Mouse (Mus musculus): Measurements from ENCODE around the gene Gm6408. TPM values are rescaled to one million over a fixed set of nuclear protein-coding genes. Genes with fewer than 3 reads are reported as not detected.

Gene Gm6408
- polyA plus RNA-seq, 1 experiment from 2014 or later: not detected

DNA sequence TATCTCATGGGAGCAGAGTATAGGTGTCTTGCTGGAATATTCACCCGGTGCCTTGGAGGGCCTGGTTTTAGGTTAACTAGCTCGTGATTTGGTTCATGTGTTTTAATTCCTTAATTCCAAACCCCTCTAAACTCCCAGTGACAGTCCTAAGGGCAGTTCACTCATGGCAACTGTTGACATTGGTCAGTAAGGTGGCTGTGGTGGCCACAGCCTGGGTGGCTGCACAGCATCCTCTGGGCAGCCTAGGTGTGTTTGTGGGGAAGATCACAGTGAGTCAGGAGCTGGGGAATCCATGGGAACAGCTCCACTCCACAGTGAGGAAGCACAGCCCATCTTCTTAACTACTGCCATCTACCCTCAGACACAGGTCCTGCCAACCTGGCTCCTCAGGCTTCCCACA lies 35.1 kb upstream of the Gm6408 start:
- H3K27ac ChIP-seq (ENCODE audit: low read length): no peak overlapping the region
- H3K4me1 ChIP-seq (ENCODE audit: insufficient read depth, low read depth, low read length): no peaks in the 10 kb centered on the region
- H3K9ac ChIP-seq (replicated peaks; ENCODE audit: low read depth): no peak overlapping the region
- WGBS: 80% methylated on average over 2 of the region's 2 CpGs
- no peaks in the 10 kb centered on the region for H3K27me3 ChIP-seq (replicated peaks; ENCODE audit: insufficient read depth, low read length)
- DNase-seq (ENCODE audit: low spot score) (no peak), ATAC-seq (no peak)
- H3K4me2 ChIP-seq (replicated peaks; ENCODE audit: low read depth, low read length): no peak overlapping the region
- TF ChIP-seq EP300 (IDR thresholded peaks at IDR 0.05): no peak
- TF ChIP-seq CTCF (IDR thresholded peaks at IDR 0.05): no peak
- no peak overlapping the region for H3K4me3 ChIP-seq (ENCODE audit: low read depth, low read length)
- no peaks in the 10 kb centered on the region for H3K36me3 ChIP-seq (ENCODE audit: insufficient read depth, low read length)
- H3K9me3 ChIP-seq (ENCODE audit: low read length): no peaks in the 10 kb centered on the region

DNA sequence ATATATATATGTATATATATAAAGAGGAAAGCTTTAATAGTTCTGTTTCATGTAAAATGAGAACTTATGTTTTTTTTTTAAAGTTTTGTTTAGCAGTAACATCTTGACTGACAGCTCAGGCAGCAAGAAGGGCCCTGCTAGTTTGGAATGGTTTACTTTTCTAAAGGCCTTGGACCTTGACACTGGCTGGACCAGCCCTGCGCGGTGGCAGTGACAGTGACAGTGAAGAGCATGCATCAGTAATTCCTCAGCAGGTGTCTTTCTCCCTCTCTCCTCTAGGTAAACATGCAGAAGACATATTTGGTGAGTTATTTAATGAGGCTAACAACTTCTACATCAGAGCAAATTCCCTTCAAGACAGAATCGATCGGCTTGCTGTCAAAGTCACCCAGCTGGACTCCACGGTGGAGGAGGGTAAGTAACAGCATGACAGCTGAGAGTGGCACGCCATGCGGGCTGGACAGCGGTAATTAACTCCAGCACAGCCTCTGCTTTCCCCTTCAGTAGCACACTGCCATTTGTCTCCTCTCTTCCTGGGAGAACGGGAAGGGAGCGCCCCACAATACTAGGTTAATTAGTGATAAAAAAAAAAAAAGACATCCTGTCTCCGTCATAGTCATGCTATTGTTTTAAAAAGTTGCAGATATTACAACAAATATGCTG lies 30.0 kb upstream of the Gm6408 start:
- Histone ChIP-seq H3K4me1 (ENCODE audit: insufficient read depth, low read depth, low read length) (no peaks in the 10 kb centered on the region), H3K4me3 (ENCODE audit: low read depth, low read length) (no peak overlapping the region), H3K9ac (replicated peaks; ENCODE audit: low read depth) (no peak overlapping the region), H3K27me3 (replicated peaks; ENCODE audit: insufficient read depth, low read length) (no peaks in the 10 kb centered on the region), H3K36me3 (ENCODE audit: insufficient read depth, low read length) (no peaks in the 10 kb centered on the region), H3K4me2 (replicated peaks; ENCODE audit: low read depth, low read length) (no peak overlapping the region), H3K9me3 (ENCODE audit: low read length) (no peaks in the 10 kb centered on the region), H3K27ac (ENCODE audit: low read length) (no peak overlapping the region)
- DNase-seq (ENCODE audit: low spot score) (no peak), ATAC-seq (no peak)
- 77% methylated on average over 11 of the region's 11 CpGs for WGBS
- TF ChIP-seq CTCF (IDR thresholded peaks at IDR 0.05) (no peak), EP300 (IDR thresholded peaks at IDR 0.05) (no peak)

DNA sequence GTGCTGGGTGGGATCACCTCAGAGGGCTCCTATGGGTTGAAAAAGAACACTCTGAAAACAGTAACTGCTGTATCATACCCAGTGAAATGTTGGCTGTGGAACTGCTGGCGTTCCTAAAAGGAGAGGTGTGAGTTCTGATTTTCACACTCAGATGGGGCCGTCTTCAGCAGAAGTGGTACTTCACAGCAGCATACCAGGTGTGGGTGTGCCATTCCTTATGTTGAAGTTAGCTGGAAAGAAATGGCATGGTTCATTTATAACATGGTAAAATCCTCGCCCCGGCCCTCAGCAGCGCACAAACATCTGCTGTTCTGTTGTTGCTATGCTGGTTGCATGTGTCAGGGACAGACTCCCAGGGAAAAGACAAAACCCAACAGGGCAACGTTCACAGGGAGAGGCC lies 28.2 kb upstream of the Gm6408 start:
- DNase-seq (ENCODE audit: low spot score): no peak
- Histone ChIP-seq H3K9me3 (ENCODE audit: low read length) (no peaks in the 10 kb centered on the region), H3K36me3 (ENCODE audit: insufficient read depth, low read length) (no peaks in the 10 kb centered on the region), H3K4me1 (ENCODE audit: insufficient read depth, low read depth, low read length) (no peaks in the 10 kb centered on the region), H3K4me2 (replicated peaks; ENCODE audit: low read depth, low read length) (no peak overlapping the region), H3K27me3 (replicated peaks; ENCODE audit: insufficient read depth, low read length) (no peaks in the 10 kb centered on the region), H3K27ac (ENCODE audit: low read length) (no peak overlapping the region), H3K4me3 (ENCODE audit: low read depth, low read length) (no peak overlapping the region), H3K9ac (replicated peaks; ENCODE audit: low read depth) (no peak overlapping the region)
- TF ChIP-seq EP300 (IDR thresholded peaks at IDR 0.05) (no peak), CTCF (IDR thresholded peaks at IDR 0.05) (no peak)
- no peak for ATAC-seq
- 75% methylated on average over 6 of the region's 6 CpGs for WGBS

DNA sequence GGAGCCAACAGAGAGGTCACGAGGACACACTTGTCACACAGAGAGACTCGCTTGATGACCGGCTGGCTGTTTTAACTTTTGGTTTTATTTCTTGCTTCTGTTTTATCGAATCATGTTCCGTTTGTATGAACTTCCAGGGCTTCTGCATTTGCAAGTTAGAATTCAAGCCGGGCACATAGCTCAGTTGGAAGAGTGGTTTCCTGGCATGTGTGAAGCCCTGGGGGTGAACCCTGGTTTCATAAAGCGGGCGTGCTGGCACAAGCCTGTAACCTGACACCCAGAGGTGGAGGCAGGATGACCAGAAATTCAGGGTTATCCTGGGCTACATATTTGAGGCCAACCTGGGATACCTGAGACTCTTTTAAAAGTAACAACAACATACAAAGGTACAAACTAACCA lies 20.2 kb upstream of the Gm6408 start:
- TF ChIP-seq CTCF (IDR thresholded peaks at IDR 0.05) (no peak), EP300 (IDR thresholded peaks at IDR 0.05) (no peak)
- Histone ChIP-seq H3K4me1 (ENCODE audit: insufficient read depth, low read depth, low read length) (no peaks in the 10 kb centered on the region), H3K27me3 (replicated peaks; ENCODE audit: insufficient read depth, low read length) (no peaks in the 10 kb centered on the region), H3K4me3 (ENCODE audit: low read depth, low read length) (no peak overlapping the region), H3K36me3 (ENCODE audit: insufficient read depth, low read length) (no peaks in the 10 kb centered on the region), H3K9me3 (ENCODE audit: low read length) (no peaks in the 10 kb centered on the region), H3K9ac (replicated peaks; ENCODE audit: low read depth) (no peak overlapping the region), H3K27ac (ENCODE audit: low read length) (no peak overlapping the region), H3K4me2 (replicated peaks; ENCODE audit: low read depth, low read length) (no peak overlapping the region)
- WGBS: 44% methylated on average over 8 of the region's 8 CpGs
- DNase-seq (ENCODE audit: low spot score) (no peak), ATAC-seq (no peak)

DNA sequence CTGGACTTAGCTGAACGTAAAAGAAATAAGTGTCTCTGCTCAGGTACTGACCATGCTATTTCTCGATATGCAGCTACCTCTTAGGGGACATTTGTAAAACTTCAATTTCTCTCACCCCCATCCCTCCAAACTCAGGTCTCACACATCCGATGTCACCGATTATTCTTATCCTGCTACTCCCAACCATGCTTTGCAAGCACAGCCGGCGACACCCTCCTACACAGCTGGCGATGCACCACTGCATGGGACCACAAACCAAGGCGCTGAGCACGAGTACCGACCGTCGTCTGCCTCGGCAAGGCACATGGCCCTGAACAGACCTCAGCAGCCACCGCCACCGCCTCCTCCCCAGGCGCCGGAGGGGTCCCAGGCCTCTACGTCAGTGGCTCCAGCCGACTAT lies 15.1 kb upstream of the Gm6408 start:
- DNase-seq (ENCODE audit: low spot score) (no peak), ATAC-seq (no peak)
- Histone ChIP-seq H3K27ac (ENCODE audit: low read length) (no peak overlapping the region), H3K36me3 (ENCODE audit: insufficient read depth, low read length) (no peaks in the 10 kb centered on the region), H3K27me3 (replicated peaks; ENCODE audit: insufficient read depth, low read length) (no peaks in the 10 kb centered on the region), H3K4me1 (ENCODE audit: insufficient read depth, low read depth, low read length) (no peaks in the 10 kb centered on the region), H3K9ac (replicated peaks; ENCODE audit: low read depth) (no peak overlapping the region), H3K4me3 (ENCODE audit: low read depth, low read length) (no peak overlapping the region), H3K9me3 (ENCODE audit: low read length) (no peaks in the 10 kb centered on the region), H3K4me2 (replicated peaks; ENCODE audit: low read depth, low read length) (no peak overlapping the region)
- TF ChIP-seq EP300 (IDR thresholded peaks at IDR 0.05): no peak
- no peak for TF ChIP-seq CTCF (IDR thresholded peaks at IDR 0.05)
- 89% methylated on average over 19 of the region's 19 CpGs for WGBS

DNA sequence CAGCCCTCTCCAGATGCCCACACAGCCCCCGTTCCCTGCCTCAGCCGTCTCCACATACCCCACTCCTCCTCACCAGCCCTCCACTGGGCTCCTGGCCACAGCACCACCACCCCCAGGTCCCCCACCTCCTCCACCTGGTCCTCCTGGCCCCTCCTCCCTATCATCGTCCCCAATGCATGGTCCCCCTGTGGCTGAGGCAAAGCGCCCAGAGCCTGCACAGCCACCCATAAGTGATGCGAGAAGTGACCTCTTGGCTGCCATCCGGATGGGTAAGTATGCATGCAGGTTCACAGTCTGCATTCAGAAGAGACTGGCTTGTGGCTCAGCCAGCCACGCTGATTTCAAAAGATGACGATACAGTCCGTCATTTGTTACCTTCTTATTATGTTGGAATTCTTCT lies 13.5 kb upstream of the Gm6408 start:
- Histone ChIP-seq H3K9me3 (ENCODE audit: low read length) (no peaks in the 10 kb centered on the region), H3K36me3 (ENCODE audit: insufficient read depth, low read length) (no peaks in the 10 kb centered on the region), H3K4me1 (ENCODE audit: insufficient read depth, low read depth, low read length) (no peaks in the 10 kb centered on the region), H3K27ac (ENCODE audit: low read length) (no peak overlapping the region), H3K9ac (replicated peaks; ENCODE audit: low read depth) (no peak overlapping the region), H3K4me3 (ENCODE audit: low read depth, low read length) (no peak overlapping the region), H3K4me2 (replicated peaks; ENCODE audit: low read depth, low read length) (no peak overlapping the region), H3K27me3 (replicated peaks; ENCODE audit: insufficient read depth, low read length) (no peaks in the 10 kb centered on the region)
- no peak for DNase-seq (ENCODE audit: low spot score)
- WGBS: 91% methylated on average over 9 of the region's 9 CpGs
- no peak for ATAC-seq
- no peak for TF ChIP-seq CTCF (IDR thresholded peaks at IDR 0.05)
- TF ChIP-seq EP300 (IDR thresholded peaks at IDR 0.05): no peak

DNA sequence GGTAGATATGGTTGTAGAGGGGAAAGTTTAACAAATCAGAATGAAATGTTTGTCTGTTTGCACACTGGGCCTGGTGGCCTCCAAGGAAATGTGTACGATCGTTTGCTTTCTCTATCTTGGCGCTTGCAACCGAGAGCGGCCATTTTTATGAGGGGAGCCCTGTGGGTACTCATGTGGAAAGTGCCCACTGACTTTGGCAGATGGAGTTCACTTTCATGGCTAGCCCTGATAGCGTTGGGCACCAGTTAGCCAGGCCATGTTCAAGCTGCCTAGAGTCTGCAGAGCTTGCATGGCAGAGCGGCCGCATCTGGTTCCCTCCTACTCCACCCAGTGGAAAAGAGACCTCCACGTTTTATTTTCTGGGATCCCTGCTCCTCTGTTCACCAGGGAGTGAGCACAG lies 10.9 kb upstream of the Gm6408 start:
- TF ChIP-seq EP300 (IDR thresholded peaks at IDR 0.05) (no peak), CTCF (IDR thresholded peaks at IDR 0.05) (no peak)
- no peaks in the 10 kb centered on the region for H3K36me3 ChIP-seq (ENCODE audit: insufficient read depth, low read length)
- H3K9me3 ChIP-seq (ENCODE audit: low read length): no peaks in the 10 kb centered on the region
- no peak overlapping the region for H3K9ac ChIP-seq (replicated peaks; ENCODE audit: low read depth)
- H3K4me2 ChIP-seq (replicated peaks; ENCODE audit: low read depth, low read length): no peak overlapping the region
- no peak overlapping the region for H3K4me3 ChIP-seq (ENCODE audit: low read depth, low read length)
- WGBS: 81% methylated on average over 9 of the region's 9 CpGs
- no peak overlapping the region for H3K27ac ChIP-seq (ENCODE audit: low read length)
- H3K4me1 ChIP-seq (ENCODE audit: insufficient read depth, low read depth, low read length): no peaks in the 10 kb centered on the region
- DNase-seq (ENCODE audit: low spot score): no peak
- no peaks in the 10 kb centered on the region for H3K27me3 ChIP-seq (replicated peaks; ENCODE audit: insufficient read depth, low read length)
- ATAC-seq: no peak

Data from lung, postnatal 0 days (tissue).